Mouse (Mus musculus): ENCODE data around the gene Gm10642. TPM values are rescaled to one million over a fixed set of nuclear protein-coding genes. Genes with fewer than 3 reads are reported as not detected.

The Gm10642 gene
- polyA plus RNA-seq (2015; fragmentation: Nextera tagmentation; extraction: Ambion mirVana) = 0.29 and 0.41 TPM in 2 replicates

DNA sequence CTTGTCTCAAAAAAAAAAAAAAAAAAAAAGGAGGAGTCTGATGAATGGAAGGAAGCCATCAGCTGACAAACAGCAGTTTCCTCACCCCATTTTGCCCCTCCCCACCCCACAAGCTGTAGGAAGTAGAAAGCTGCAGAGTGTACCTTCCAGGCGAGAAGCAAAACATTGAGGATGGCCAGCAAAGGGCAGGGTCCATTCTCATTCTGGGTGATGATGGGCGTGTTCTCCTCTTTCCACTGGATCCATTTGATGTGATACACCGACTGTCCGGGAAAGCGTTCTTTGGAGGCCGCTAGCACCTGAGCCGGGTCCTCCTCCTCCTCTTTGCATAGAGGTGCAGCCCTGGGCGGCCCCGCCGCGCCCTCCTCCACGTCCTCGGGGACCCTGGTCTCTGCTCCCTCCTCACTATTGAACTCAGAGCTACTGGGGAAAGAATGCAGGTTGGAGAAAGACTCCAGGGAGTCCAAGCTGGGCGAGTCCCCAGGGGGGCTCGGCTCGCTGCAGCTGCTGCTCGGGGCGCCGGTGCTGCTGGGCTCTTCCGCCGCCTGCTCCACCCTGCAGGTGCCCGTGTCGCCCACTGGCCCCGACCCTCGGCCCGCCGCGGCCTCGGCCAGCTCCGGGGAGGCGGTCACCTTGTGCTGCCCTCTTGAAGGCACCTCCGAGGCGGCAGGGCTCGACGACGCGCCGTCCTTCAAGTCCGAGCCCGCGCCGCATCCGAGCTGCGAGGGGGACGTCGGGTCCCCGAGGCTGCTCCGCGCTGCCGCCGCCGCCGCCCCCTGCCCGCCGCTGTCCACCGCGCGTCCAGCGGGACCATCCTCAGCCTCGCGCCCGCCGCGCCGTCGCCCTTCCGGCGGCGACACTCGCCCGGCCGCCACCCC is at the start of gene Gm10642:
Gene Gm10642 (plus strand): TSS at position 122 of the 878 bp plus-strand sequence.
- under 1% methylated on average over 71 of the region's 72 CpGs for WGBS
- peak; percentile 64 for ATAC-seq (ENCODE audit: low FRiP score)
- peak within 1 kb of the TSS; percentile 99 for H3K9ac ChIP-seq
- H3K27me3 ChIP-seq = no peaks in the 10 kb centered on the region
- peaks cover 41% of the 10 kb centered on the region for H3K4me1 ChIP-seq (replicated peaks)
- no peaks in the 10 kb centered on the region for H3K36me3 ChIP-seq
- H3K4me2 ChIP-seq = peak within 1 kb of the TSS; percentile 61
- no peaks in the 10 kb centered on the region for H3K9me3 ChIP-seq
- H3K27ac ChIP-seq = peak within 1 kb of the TSS; percentile 97
- peak within 1 kb of the TSS; percentile 86 for H3K4me3 ChIP-seq

DNA sequence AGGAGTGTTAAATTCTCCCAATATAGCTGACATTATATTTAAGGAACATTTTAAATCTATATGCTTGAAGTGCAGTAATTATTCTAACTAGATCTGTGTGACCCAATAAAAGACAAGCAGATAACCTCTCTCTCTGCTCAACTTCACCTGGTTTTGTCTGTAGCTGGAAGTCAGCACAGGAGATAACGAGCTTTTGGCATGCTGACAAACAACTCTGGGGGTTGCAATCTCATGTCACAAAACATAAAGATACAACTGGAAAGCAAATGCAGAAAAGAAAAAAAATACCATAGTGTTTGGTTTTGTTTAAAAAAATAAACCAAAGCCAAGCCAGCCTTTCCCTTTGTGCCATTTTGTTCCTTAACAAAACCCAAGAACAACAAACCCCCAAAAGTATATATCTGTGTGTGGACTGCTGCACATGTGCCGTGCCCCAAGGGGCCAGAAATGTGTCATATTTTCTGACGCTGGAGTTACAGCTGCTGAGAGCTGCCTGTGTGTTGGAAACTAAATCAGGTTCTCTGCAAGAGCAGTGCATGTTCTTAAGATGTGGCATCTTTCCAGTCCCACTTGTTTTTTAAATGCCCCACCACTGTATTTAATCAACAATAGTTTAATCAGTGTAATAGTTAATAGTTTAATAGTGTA is 44.9 kb upstream of the Gm10642 start:
- no peak overlapping the region for H3K27ac ChIP-seq
- H3K4me1 ChIP-seq (replicated peaks) = no peaks in the 10 kb centered on the region
- no peaks in the 10 kb centered on the region for H3K27me3 ChIP-seq
- peaks cover 54% of the 10 kb centered on the region for H3K36me3 ChIP-seq
- ATAC-seq (ENCODE audit: low FRiP score) = no peak
- H3K4me2 ChIP-seq = no peak overlapping the region
- H3K9ac ChIP-seq = no peak overlapping the region
- H3K9me3 ChIP-seq = no peaks in the 10 kb centered on the region
- WGBS = 71% methylated on average over 3 of the region's 3 CpGs
- H3K4me3 ChIP-seq = no peak overlapping the region

DNA sequence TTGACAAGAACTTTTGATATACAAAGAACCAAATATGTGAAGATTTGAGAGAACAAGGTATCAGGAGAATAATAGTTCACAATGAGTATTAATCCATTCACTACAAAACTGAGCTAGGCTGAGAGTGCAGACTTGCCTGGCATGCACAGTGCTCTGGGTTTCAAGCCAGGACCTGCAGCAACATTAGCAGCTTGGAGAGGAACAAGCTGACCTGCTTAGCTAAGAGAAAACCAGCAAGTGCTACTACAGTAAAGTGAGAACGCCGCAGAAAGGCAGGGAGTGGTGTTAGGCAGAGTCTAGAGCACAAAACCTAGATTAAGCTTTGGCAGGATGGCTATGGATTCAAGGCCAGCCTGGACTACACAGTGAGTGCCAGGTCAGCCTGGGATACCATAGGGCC is 26.3 kb upstream of the Gm10642 start:
- 90% methylated on average over 2 of the region's 2 CpGs for WGBS
- Histone ChIP-seq H3K9ac (no peak overlapping the region), H3K9me3 (no peaks in the 10 kb centered on the region), H3K27me3 (no peaks in the 10 kb centered on the region), H3K27ac (no peak overlapping the region), H3K4me3 (no peak overlapping the region), H3K4me1 (replicated peaks) (no peaks in the 10 kb centered on the region), H3K36me3 (peaks cover 14% of the 10 kb centered on the region; the same call in 1 of the 2 replicates), H3K4me2 (no peak overlapping the region)
- ATAC-seq (ENCODE audit: low FRiP score) = no peak

DNA sequence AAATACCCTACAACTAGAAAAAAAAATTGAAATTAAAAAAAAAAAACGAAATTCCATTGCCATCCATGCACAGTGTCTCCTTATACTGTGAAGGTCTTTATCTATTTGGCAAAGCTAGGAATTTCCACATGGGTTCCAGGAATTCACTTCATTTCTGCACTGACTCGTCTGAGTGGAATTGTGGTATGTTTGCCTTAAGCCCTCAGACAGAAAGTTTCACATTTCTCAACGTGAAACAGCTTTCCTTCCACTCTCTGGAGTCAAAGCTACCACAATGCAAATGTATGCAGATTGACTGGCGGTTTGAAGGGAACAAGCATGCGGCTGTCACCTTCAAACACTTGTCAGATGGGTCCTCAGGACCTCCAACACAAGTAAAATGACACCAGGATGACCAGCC is 24.4 kb upstream of the Gm10642 start:
- H3K9me3 ChIP-seq = no peaks in the 10 kb centered on the region
- no peaks in the 10 kb centered on the region for H3K4me1 ChIP-seq (replicated peaks)
- H3K36me3 ChIP-seq = peaks cover 8% of the 10 kb centered on the region; the same call in 1 of the 2 replicates
- no peak overlapping the region for H3K4me3 ChIP-seq
- no peaks in the 10 kb centered on the region for H3K27me3 ChIP-seq
- H3K9ac ChIP-seq = no peak overlapping the region
- ATAC-seq (ENCODE audit: low FRiP score) = no peak
- H3K27ac ChIP-seq = no peak overlapping the region
- H3K4me2 ChIP-seq = no peak overlapping the region
- WGBS = 22% methylated on average over 5 of the region's 5 CpGs

DNA sequence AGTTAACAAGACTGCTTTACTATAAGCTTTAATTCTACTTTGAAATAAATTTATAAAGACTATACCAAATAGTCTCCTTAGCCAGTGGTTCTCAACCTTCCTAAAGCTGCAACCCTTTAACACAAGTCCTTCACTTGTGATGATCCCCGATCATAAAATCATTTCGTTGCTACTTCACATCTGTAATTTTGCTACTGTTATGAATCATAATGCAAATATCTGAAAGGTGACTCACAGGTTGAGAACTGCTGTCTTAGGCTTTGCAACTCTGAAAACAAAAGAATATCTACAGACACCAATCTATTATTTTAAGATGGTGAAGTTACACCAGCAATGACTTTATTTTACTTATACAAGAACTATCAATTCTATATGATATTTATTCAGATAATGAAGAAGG is 19.3 kb upstream of the Gm10642 start:
- ATAC-seq (ENCODE audit: low FRiP score) = no peak
- H3K27me3 ChIP-seq = no peaks in the 10 kb centered on the region
- H3K9me3 ChIP-seq = no peaks in the 10 kb centered on the region
- H3K9ac ChIP-seq = no peak overlapping the region
- peaks cover 28% of the 10 kb centered on the region for H3K36me3 ChIP-seq
- no peaks in the 10 kb centered on the region for H3K4me1 ChIP-seq (replicated peaks)
- H3K4me3 ChIP-seq = no peak overlapping the region
- no peak overlapping the region for H3K27ac ChIP-seq
- WGBS = 89% methylated on average over 2 of the region's 2 CpGs
- no peak overlapping the region for H3K4me2 ChIP-seq

DNA sequence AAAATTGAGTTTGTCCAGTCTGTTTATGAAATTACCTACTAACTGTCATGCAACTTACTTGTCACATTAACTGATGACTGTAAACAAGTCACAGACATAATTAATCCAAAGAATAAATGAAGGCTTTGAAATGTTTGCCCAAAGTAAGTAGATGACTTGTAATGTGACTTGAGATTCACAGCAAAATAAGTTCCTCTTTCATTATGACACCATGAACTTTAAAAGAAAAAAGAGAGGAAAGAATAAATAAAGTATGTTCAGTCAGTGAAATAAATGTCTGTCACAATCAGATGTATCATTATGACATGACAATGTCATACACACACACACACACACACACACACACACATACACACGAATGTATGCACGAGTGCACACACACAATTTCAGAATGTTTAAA is 5.8 kb upstream of the Gm10642 start:
- no peak overlapping the region for H3K4me2 ChIP-seq
- WGBS = 95% methylated on average over 2 of the region's 2 CpGs
- H3K9ac ChIP-seq = no peak overlapping the region
- no peak overlapping the region for H3K27ac ChIP-seq
- H3K4me3 ChIP-seq = no peak overlapping the region
- no peaks in the 10 kb centered on the region for H3K9me3 ChIP-seq
- peaks cover 9% of the 10 kb centered on the region for H3K36me3 ChIP-seq
- H3K4me1 ChIP-seq (replicated peaks) = peaks cover 35% of the 10 kb centered on the region
- no peak for ATAC-seq (ENCODE audit: low FRiP score)
- no peaks in the 10 kb centered on the region for H3K27me3 ChIP-seq

DNA sequence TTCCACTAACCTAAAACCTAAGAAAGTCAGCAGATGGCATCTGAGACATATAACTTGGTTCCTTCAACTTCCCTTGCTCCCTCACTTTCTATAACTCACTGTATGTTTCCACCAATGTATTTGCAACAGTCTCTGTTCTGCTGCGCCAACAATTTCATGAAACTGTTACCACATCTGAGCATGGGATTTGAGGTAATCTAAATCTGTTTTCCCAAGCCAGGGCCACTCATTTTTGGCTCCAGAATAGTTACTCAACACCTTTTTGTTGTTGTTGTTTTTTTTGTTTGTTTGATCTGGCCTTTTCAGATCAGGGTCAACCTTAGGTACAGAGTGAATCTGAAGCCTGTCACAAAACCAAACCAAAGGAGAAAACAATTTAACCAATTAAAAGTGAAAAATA is 5.1 kb upstream of the Gm10642 start:
- WGBS = 94% methylated on average over 1 of the region's 1 CpGs
- H3K36me3 ChIP-seq = peaks cover 9% of the 10 kb centered on the region
- ATAC-seq (ENCODE audit: low FRiP score) = no peak
- no peaks in the 10 kb centered on the region for H3K9me3 ChIP-seq
- H3K4me3 ChIP-seq = no peak overlapping the region
- no peak overlapping the region for H3K27ac ChIP-seq
- no peak overlapping the region for H3K4me2 ChIP-seq
- H3K4me1 ChIP-seq (replicated peaks) = peaks cover 37% of the 10 kb centered on the region
- no peak overlapping the region for H3K9ac ChIP-seq
- H3K27me3 ChIP-seq = no peaks in the 10 kb centered on the region

DNA sequence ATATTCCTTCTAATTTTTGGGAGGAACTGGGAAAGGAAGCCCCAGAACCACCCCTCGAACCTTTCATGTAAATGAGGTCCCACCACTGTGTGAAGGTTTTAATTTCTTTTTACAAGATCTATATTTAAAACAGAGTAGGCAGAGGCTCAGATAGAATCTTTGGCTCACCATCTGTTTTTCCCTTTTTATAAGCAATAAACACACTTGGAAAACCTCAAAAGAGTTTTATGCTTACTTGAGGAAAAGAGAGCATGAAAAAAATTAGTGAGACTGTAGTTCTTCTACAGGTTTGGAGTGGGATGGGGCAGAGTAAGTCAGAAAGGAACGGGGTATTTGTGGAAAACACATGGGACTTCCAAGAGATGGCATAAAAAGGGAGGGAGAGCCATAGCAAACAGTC is 3.8 kb upstream of the Gm10642 start:
- peaks cover 9% of the 10 kb centered on the region for H3K36me3 ChIP-seq
- H3K27ac ChIP-seq = no peak overlapping the region
- H3K9me3 ChIP-seq = no peaks in the 10 kb centered on the region
- 76% methylated on average over 2 of the region's 2 CpGs for WGBS
- H3K4me2 ChIP-seq = no peak overlapping the region
- no peak overlapping the region for H3K4me3 ChIP-seq
- no peak for ATAC-seq (ENCODE audit: low FRiP score)
- H3K27me3 ChIP-seq = no peaks in the 10 kb centered on the region
- peaks cover 37% of the 10 kb centered on the region for H3K4me1 ChIP-seq (replicated peaks)
- no peak overlapping the region for H3K9ac ChIP-seq

DNA sequence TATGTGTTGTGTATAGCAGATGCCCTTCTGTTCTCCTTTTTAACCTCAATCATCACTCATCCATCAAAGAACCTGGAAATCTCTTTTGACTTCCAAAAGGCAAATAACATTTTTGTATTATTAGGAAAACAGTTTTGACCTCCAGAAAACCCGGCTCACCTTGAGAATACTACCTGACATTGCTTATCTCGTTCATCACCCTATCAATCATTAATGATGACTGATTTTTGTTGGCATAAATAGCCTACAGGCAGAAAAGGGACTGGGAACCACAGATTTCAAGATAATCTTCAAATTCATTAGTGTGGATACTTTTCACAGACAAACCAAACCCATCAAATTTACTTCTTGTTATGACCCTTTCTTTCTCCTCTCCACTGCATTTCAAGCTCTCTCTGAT is 2.2 kb upstream of the Gm10642 start:
- ATAC-seq (ENCODE audit: low FRiP score) = no peak
- Histone ChIP-seq H3K9me3 (no peaks in the 10 kb centered on the region), H3K27ac (no peak overlapping the region), H3K4me1 (replicated peaks) (peaks cover 41% of the 10 kb centered on the region), H3K4me2 (peak overlapping the region; percentile 61), H3K36me3 (peaks cover 9% of the 10 kb centered on the region), H3K27me3 (no peaks in the 10 kb centered on the region), H3K4me3 (peak overlapping the region; percentile 86), H3K9ac (peak overlapping the region; percentile 44)
- 72% methylated on average over 2 of the region's 2 CpGs for WGBS

DNA sequence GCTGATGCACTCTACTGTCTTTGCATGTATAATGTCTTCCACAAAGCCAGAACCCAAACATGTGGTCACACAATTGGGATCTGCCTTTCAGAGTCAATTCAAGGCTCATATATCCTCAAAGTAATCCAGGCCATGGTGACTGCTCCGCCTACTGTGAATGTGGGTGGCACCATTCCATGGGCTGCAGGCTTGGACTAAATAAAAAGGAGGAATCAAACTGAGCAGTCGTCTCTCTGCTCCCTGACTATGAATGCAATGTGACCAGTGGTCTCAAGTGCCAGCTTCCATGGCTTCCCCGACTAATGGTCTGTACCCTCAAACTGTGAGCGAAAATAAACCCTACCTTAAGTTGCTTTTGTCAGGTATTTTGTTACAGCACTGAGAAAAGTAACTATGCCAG is 1.6 kb upstream of the Gm10642 start:
- Histone ChIP-seq H3K9ac (peak overlapping the region; percentile 44; the same call in 1 of the 2 replicates), H3K4me1 (replicated peaks) (peaks cover 41% of the 10 kb centered on the region), H3K4me3 (peak overlapping the region; percentile 86), H3K36me3 (peaks cover 6% of the 10 kb centered on the region), H3K4me2 (peak overlapping the region; percentile 61), H3K27ac (no peak overlapping the region), H3K27me3 (no peaks in the 10 kb centered on the region), H3K9me3 (no peaks in the 10 kb centered on the region)
- WGBS = 66% methylated on average over 4 of the region's 4 CpGs
- ATAC-seq (ENCODE audit: low FRiP score) = no peak

DNA sequence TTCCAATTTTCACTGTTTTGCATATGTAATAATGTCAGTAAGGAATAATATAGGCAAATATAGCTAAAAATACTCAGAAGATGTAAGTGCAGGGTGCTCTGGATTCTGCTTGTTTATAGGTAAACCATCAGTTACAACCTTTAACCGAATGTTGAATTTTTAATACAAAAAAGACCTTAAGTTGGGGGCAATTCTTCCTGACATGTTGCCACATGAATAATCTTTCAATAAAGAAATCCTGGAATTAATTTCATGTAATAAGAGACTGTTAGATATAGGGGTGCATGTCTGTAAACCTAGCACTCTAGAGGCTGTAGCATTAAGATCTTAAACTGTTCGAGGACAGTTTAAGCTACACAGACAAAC is 304 bp upstream of the Gm10642 start:
- no peak for ATAC-seq (ENCODE audit: low FRiP score)

DNA sequence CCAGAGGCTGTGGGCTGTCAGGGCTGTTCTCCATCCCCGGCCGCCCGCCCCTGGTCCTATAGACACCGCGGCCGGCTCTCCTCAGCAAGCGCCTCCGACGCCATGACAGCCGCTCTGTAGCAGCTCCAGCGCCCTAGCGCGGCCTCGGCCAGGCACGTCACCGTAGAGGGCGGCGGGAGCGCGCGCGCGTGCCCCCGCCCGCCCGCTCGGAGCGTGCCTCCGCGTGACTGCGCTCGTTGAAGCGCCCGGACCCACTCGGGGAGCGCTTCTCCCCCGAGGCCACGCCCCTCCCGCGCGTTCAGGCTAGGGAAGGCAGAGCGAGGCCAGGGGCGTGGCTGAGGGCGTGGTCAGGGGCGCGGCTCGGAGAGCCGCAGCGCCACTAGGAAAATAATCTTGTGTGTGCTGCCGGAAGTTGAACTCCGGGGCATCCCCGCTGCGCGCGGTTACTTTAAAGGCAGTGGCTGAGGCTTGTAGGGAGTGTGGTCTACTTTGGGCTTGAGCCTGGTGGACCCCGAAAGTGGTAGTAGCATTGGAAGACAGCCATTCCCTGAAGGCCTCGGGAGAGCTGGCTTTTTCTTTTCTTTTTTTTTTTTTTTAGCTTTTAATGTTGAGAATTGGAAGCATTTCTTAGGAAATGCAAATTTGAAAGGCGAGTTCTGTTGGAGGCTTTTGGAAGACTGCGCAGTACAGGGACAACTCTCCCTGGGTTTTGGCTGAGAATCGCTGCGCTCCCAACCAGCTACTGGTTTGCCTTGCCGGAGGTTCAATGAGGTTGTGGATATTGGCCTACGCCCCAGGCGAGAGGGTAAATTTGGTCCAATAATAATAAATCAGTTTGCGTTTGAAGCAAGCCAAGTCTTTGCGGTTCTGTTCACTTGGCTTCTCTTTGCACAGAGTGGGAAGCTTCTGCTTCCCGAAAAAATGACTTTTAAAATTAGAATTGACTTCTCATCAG is 1.2 kb downstream of the Gm10642 start, which contains the start of gene Mindy2:
Gene Mindy2 (minus strand): TSS at position 162 of the 955 bp plus-strand sequence.
- Histone ChIP-seq H3K27me3 (no peaks in the 10 kb centered on the region), H3K4me1 (replicated peaks) (peaks cover 35% of the 10 kb centered on the region), H3K9ac (peak within 1 kb of the TSS; percentile 99), H3K36me3 (no peaks in the 10 kb centered on the region), H3K4me2 (peak within 1 kb of the TSS; percentile 61), H3K4me3 (peak within 1 kb of the TSS; percentile 86), H3K9me3 (no peaks in the 10 kb centered on the region), H3K27ac (peak within 1 kb of the TSS; percentile 97)
- WGBS = 2% methylated on average over 66 of the region's 67 CpGs
- ATAC-seq (ENCODE audit: low FRiP score) = peak; percentile 98

More for the DNA sequence above, 304 bp upstream of the Gm10642 start:
- H3K27ac ChIP-seq = peak overlapping the region; percentile 97; the same call in 1 of the 2 replicates
- peak overlapping the region; percentile 86 for H3K4me3 ChIP-seq
- H3K36me3 ChIP-seq = no peaks in the 10 kb centered on the region
- peak overlapping the region; percentile 61 for H3K4me2 ChIP-seq
- 43% methylated on average over 2 of the region's 2 CpGs for WGBS
- peak overlapping the region; percentile 99 for H3K9ac ChIP-seq
- no peaks in the 10 kb centered on the region for H3K9me3 ChIP-seq
- H3K27me3 ChIP-seq = no peaks in the 10 kb centered on the region
- peaks cover 41% of the 10 kb centered on the region for H3K4me1 ChIP-seq (replicated peaks)
